Mouse (Mus musculus) megakaryocyte, adult 5-6 weeks (primary cell): ENCODE data around the gene Mcrip1. TPM values are rescaled to one million over a fixed set of nuclear protein-coding genes. Genes with fewer than 3 reads are reported as not detected.

Source experiments
- total RNA-seq, 2 experiments: library from RNA; stranded (forward) in 1 of 2; stranded (reverse) in 1 of 2; fragments of 153-499, 151-499 nt in 1 of 2; fragments of 221-1000, 200-1000 nt in 1 of 2; gene quantifications; 2 replicates each; pipeline versions ENCODE4 v1.2.3 to v1.2.4; 2015 to 2017

Gene Mcrip1
- total RNA-seq, 2 experiments from 2014 or later, result 18.3 to 79.7 TPM

Other genes starting within 250 kb of the Mcrip1 start
Only the 30 nearest of the 34 such genes appear.
- 4,212 and 4,544 TPM in 2 replicates for gene Actg1, start 201.2 kb downstream of the Mcrip1 start, total RNA-seq (2015)
- gene Actg1, start 201.2 kb downstream of the Mcrip1 start, total RNA-seq (2017), result 2,305 and 2,430 TPM in 2 replicates
- not detected in 2 replicates for gene Fscn2, start 188.2 kb downstream of the Mcrip1 start, total RNA-seq (2015)
- not detected in 2 replicates for gene Fscn2, start 188.2 kb downstream of the Mcrip1 start, total RNA-seq (2017)
- gene Faap100, start 171.0 kb downstream of the Mcrip1 start, total RNA-seq (2015), result 5.9 and 6.9 TPM in 2 replicates
- gene Faap100, start 171.0 kb downstream of the Mcrip1 start, total RNA-seq (2017), result 6.5 and 10.5 TPM in 2 replicates
- gene Nploc4, start 112.0 kb downstream of the Mcrip1 start, total RNA-seq (2015), result 27.5 and 33.6 TPM in 2 replicates
- 30.8 and 39.5 TPM in 2 replicates for gene Nploc4, start 112.0 kb downstream of the Mcrip1 start, total RNA-seq (2017)
- gene Tspan10, start 107.1 kb downstream of the Mcrip1 start, total RNA-seq (2015), result 0.16 TPM in 1 of 2 replicates, not detected in the other
- not detected in 2 replicates for gene Tspan10, start 107.1 kb downstream of the Mcrip1 start, total RNA-seq (2017)
- gene Pde6g, start 96.2 kb downstream of the Mcrip1 start, total RNA-seq (2015), result 1.1 TPM in 1 of 2 replicates, not detected in the other
- not detected in 2 replicates for gene Pde6g, start 96.2 kb downstream of the Mcrip1 start, total RNA-seq (2017)
- 6.2 and 7.7 TPM in 2 replicates for gene Oxld1, start 91.7 kb downstream of the Mcrip1 start, total RNA-seq (2015)
- 4.2 and 6.8 TPM in 2 replicates for gene Oxld1, start 91.7 kb downstream of the Mcrip1 start, total RNA-seq (2017)
- gene Ccdc137, start 91.6 kb downstream of the Mcrip1 start, total RNA-seq (2015), result 5.8 and 6.2 TPM in 2 replicates
- 5.9 and 36.8 TPM in 2 replicates for gene Ccdc137, start 91.6 kb downstream of the Mcrip1 start, total RNA-seq (2017)
- 14.1 and 15.1 TPM in 2 replicates for gene Arl16, start 82.1 kb downstream of the Mcrip1 start, total RNA-seq (2015)
- 9.1 and 10.8 TPM in 2 replicates for gene Arl16, start 82.1 kb downstream of the Mcrip1 start, total RNA-seq (2017)
- 34.3 and 35.6 TPM in 2 replicates for gene Mrpl12, start 65.1 kb downstream of the Mcrip1 start, total RNA-seq (2015)
- 25.4 and 41.7 TPM in 2 replicates for gene Mrpl12, start 65.1 kb downstream of the Mcrip1 start, total RNA-seq (2017)
- 9.3 and 14.7 TPM in 2 replicates for gene Slc25a10, start 57.9 kb downstream of the Mcrip1 start, total RNA-seq (2015)
- gene Slc25a10, start 57.9 kb downstream of the Mcrip1 start, total RNA-seq (2017), result 12.8 and 17.2 TPM in 2 replicates
- not detected in 2 replicates for gene Gcgr, start 19.0 kb downstream of the Mcrip1 start, total RNA-seq (2015)
- gene Gcgr, start 19.0 kb downstream of the Mcrip1 start, total RNA-seq (2017), result not detected in 2 replicates
- not detected in 2 replicates for gene Ppp1r27, start 1.4 kb upstream of the Mcrip1 start, total RNA-seq (2015)
- not detected in 2 replicates for gene Ppp1r27, start 1.4 kb upstream of the Mcrip1 start, total RNA-seq (2017)
- gene P4hb, start 23.5 kb upstream of the Mcrip1 start, total RNA-seq (2015), result 301 and 325 TPM in 2 replicates
- gene P4hb, start 23.5 kb upstream of the Mcrip1 start, total RNA-seq (2017), result 587 and 590 TPM in 2 replicates
- 506 and 521 TPM in 2 replicates for gene Arhgdia, start 31.9 kb upstream of the Mcrip1 start, total RNA-seq (2015)
- 226 and 275 TPM in 2 replicates for gene Arhgdia, start 31.9 kb upstream of the Mcrip1 start, total RNA-seq (2017)
- 143 and 149 TPM in 2 replicates for gene Alyref, start 48.6 kb upstream of the Mcrip1 start, total RNA-seq (2015)
- 171 and 196 TPM in 2 replicates for gene Alyref, start 48.6 kb upstream of the Mcrip1 start, total RNA-seq (2017)
- gene Anapc11, start 48.7 kb upstream of the Mcrip1 start, total RNA-seq (2015), result 79.9 and 90.6 TPM in 2 replicates
- gene Anapc11, start 48.7 kb upstream of the Mcrip1 start, total RNA-seq (2017), result 30.0 and 32.3 TPM in 2 replicates
- gene Npb, start 58.8 kb upstream of the Mcrip1 start, total RNA-seq (2015), result not detected in 2 replicates
- not detected in 2 replicates for gene Npb, start 58.8 kb upstream of the Mcrip1 start, total RNA-seq (2017)
- 11.8 and 13.3 TPM in 2 replicates for gene Pcyt2, start 68.2 kb upstream of the Mcrip1 start, total RNA-seq (2015)
- gene Pcyt2, start 68.2 kb upstream of the Mcrip1 start, total RNA-seq (2017), result 17.3 and 22.6 TPM in 2 replicates
- gene Sirt7, start 75.5 kb upstream of the Mcrip1 start, total RNA-seq (2015), result 51.4 and 53.6 TPM in 2 replicates
- 119 and 121 TPM in 2 replicates for gene Sirt7, start 75.5 kb upstream of the Mcrip1 start, total RNA-seq (2017)
- gene Mafg, start 83.9 kb upstream of the Mcrip1 start, total RNA-seq (2015), result 23.1 and 23.8 TPM in 2 replicates
- gene Mafg, start 83.9 kb upstream of the Mcrip1 start, total RNA-seq (2017), result 58.7 and 68.0 TPM in 2 replicates
- gene Pycr1, start 94.0 kb upstream of the Mcrip1 start, total RNA-seq (2015), result 3.5 and 3.7 TPM in 2 replicates
- 2.9 TPM in 2 replicates for gene Pycr1, start 94.0 kb upstream of the Mcrip1 start, total RNA-seq (2017)
- gene Myadml2, start 98.4 kb upstream of the Mcrip1 start, total RNA-seq (2015), result not detected in 2 replicates
- not detected in 2 replicates for gene Myadml2, start 98.4 kb upstream of the Mcrip1 start, total RNA-seq (2017)
- not detected in 2 replicates for gene Notum, start 111.4 kb upstream of the Mcrip1 start, total RNA-seq (2015)
- not detected in 2 replicates for gene Notum, start 111.4 kb upstream of the Mcrip1 start, total RNA-seq (2017)
- gene Aspscr1, start 123.2 kb upstream of the Mcrip1 start, total RNA-seq (2015), result 57.9 and 63.1 TPM in 2 replicates
- gene Aspscr1, start 123.2 kb upstream of the Mcrip1 start, total RNA-seq (2017), result 59.5 and 70.2 TPM in 2 replicates
- gene Cenpx, start 164.0 kb upstream of the Mcrip1 start, total RNA-seq (2015), result 84.6 and 95.8 TPM in 2 replicates
- gene Cenpx, start 164.0 kb upstream of the Mcrip1 start, total RNA-seq (2017), result 67.0 and 71.5 TPM in 2 replicates
- gene Lrrc45, start 164.2 kb upstream of the Mcrip1 start, total RNA-seq (2015), result 6.3 and 7.2 TPM in 2 replicates
- gene Lrrc45, start 164.2 kb upstream of the Mcrip1 start, total RNA-seq (2017), result 21.0 and 21.6 TPM in 2 replicates
- gene Rac3, start 171.7 kb upstream of the Mcrip1 start, total RNA-seq (2015), result 0.25 and 0.83 TPM in 2 replicates
- gene Rac3, start 171.7 kb upstream of the Mcrip1 start, total RNA-seq (2017), result 1.4 TPM in 1 of 2 replicates, not detected in the other
- 24.9 and 30.0 TPM in 2 replicates for gene Dcxr, start 177.6 kb upstream of the Mcrip1 start, total RNA-seq (2015)
- gene Dcxr, start 177.6 kb upstream of the Mcrip1 start, total RNA-seq (2017), result 20.0 and 25.0 TPM in 2 replicates
- gene Cbr2, start 182.4 kb upstream of the Mcrip1 start, total RNA-seq (2015), result 7.6 and 8.5 TPM in 2 replicates
- 1.7 and 8.9 TPM in 2 replicates for gene Cbr2, start 182.4 kb upstream of the Mcrip1 start, total RNA-seq (2017)